Mouse (Mus musculus) neural tube, embryonic 11.5 days (tissue): Measurements from ENCODE around the gene C1ql2. TPM values are rescaled to one million over a fixed set of nuclear protein-coding genes. Genes with fewer than 3 reads are reported as not detected.

Experiments used
- ATAC-seq: fragments of 200-750 bp; cut with Nextera tagmentation; 2 replicates; pipeline ENCODE4 v1.8.0; 2017; ENCODE audit warnings: moderate number of reproducible peaks, mild to moderate bottlenecking, moderate TSS enrichment, moderate library complexity; ENCODE audit not compliant: insufficient read depth, low FRiP score, low TSS enrichment
- DNase-seq: peaks from one replicate; pipeline ENCODE4 v3.0.0-alpha.2; 2015; ENCODE audit warnings: low spot score
- H3K27ac ChIP-seq: fragments of 300-500 bp; sonication (generic); 2 replicates; pipeline ENCODE4 v1.5.1; 2014; ENCODE audit warnings: low read depth, mild to moderate bottlenecking, low read length
- H3K27me3 ChIP-seq: fragments of 300-500 bp; sonication (generic); 2 replicates; pipeline ENCODE4 v1.6.1; 2014; ENCODE audit warnings: mild to moderate bottlenecking, low read length, mixed read lengths; ENCODE audit not compliant: control insufficient read depth, insufficient read depth
- H3K36me3 ChIP-seq: fragments of 300-500 bp; sonication (generic); 2 replicates; pipeline ENCODE4 v1.6.1; 2014; ENCODE audit warnings: mild to moderate bottlenecking, low read length, moderate library complexity, mixed read lengths; ENCODE audit not compliant: control insufficient read depth, insufficient read depth
- H3K4me1 ChIP-seq: fragments of 300-500 bp; sonication (generic); 2 replicates; pipeline ENCODE4 v1.6.1; 2014; ENCODE audit warnings: low read length, mixed read lengths; ENCODE audit not compliant: control insufficient read depth, insufficient read depth
- H3K4me2 ChIP-seq: fragments of 300-500 bp; sonication (generic); 2 replicates; pipeline ENCODE4 v1.6.1; 2014; ENCODE audit warnings: low read depth, mild to moderate bottlenecking, moderate library complexity
- H3K4me3 ChIP-seq: fragments of 300-500 bp; sonication (generic); 2 replicates; pipeline ENCODE4 v1.5.1; 2014; ENCODE audit warnings: low read depth, low read length
- H3K9ac ChIP-seq: fragments of 300-500 bp; sonication (generic); 2 replicates; pipeline ENCODE4 v1.6.1; 2014; ENCODE audit warnings: mild to moderate bottlenecking, low read length
- H3K9me3 ChIP-seq: fragments of 300-500 bp; sonication (generic); 2 replicates; pipeline ENCODE4 v1.6.1; 2016; ENCODE audit warnings: low read length; ENCODE audit not compliant: control insufficient read depth
- WGBS: fragments of 180-500 bp; shearing (Covaris S2); extraction: QIAGEN DNeasy Blood & Tissue Kit; methylation state at CpG from one replicate; pipeline ENCODE4 v1.1.7; 2014; 5-methylcytosine and 5-hydroxymethylcytosine counted together
- polyA plus RNA-seq: library from polyadenylated mRNA; unstranded; fragments of >200 nt; fragmentation: Nextera tagmentation; extraction: Ambion mirVana; gene quantifications from 2 replicates; pipeline ENCODE4 v1.2.1, GENCODE M21; 2014

The C1ql2 gene
- polyA plus RNA-seq, 1 experiment from 2014 or later = 0.15 TPM

DNA sequence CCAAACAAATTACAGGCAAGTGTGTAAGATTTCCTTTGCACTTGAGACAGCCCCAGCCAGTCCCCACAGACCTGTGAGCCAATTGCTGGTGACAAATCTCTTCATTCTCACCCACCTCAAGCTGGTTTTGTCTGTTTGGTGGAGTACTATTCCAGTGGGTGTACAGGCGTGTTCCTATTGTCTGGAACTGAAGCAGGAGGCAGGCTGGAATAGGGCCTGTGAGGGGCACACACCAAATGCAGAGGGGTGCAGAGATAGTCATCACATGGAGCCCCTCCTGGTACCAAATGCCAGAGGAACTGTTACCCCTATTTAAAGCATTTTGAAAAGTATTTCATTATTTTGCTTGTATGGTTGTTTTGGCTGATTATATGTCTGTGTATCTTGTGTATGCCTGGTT, 12.2 kb upstream of the C1ql2 start:
- Histone ChIP-seq H3K4me2 (no peak overlapping the region), H3K36me3 (no peaks in the 10 kb centered on the region), H3K9ac (no peak overlapping the region), H3K27me3 (no peaks in the 10 kb centered on the region), H3K4me3 (no peak overlapping the region), H3K27ac (no peak overlapping the region), H3K4me1 (no peaks in the 10 kb centered on the region), H3K9me3 (no peaks in the 10 kb centered on the region)
- ATAC-seq = no peak
- no peak for DNase-seq
- 95% methylated on average over 1 of the region's 1 CpGs for WGBS

DNA sequence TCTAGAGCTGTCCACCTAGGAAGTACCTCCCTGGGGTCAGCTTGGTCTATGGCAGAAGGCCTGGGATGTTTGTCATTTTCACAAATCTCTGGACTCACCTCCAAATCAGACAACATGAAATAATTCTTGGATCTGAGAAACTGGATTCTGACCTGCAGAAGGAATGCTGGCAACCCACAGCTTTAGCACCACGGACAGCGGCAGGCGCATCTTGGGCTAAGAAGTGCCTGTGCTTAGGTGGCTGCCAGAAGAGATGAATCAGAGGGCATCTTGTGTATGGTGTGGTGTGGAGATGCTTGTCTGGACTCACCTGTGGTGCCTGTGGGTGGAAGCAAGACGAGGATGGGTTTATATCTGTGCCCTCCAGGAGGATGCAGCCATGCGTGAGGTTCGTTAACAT, 8.5 kb upstream of the C1ql2 start:
- no peaks in the 10 kb centered on the region for H3K27me3 ChIP-seq
- DNase-seq (peak; percentile 58), ATAC-seq (no peak)
- H3K9ac ChIP-seq = no peak overlapping the region
- H3K4me1 ChIP-seq = no peaks in the 10 kb centered on the region
- 43% methylated on average over 6 of the region's 6 CpGs for WGBS
- H3K9me3 ChIP-seq = no peaks in the 10 kb centered on the region
- no peaks in the 10 kb centered on the region for H3K36me3 ChIP-seq
- H3K27ac ChIP-seq = no peak overlapping the region
- H3K4me2 ChIP-seq = no peak overlapping the region
- H3K4me3 ChIP-seq = no peak overlapping the region

DNA sequence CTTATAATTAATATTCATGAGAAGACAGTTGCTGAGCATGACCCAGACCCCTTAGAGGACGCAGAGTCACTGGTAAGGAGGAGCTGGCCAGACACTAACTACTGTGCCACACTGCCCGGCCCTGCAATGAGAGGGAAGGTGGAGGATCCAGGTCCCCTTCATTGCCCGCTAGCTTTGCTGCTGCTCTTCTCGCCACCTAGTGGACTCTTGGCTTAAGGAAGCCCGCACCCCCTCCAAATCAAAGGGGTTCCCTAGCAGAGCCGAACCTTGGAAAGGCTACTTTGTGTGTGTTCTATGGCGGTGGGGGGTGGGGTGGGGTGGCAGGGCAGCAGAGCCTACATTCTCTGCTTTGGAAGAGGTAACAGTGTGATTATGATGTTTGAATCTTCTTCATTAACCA, 2.4 kb upstream of the C1ql2 start:
- no peak for ATAC-seq
- Histone ChIP-seq H3K4me3 (no peak overlapping the region), H3K4me1 (peaks cover 8% of the 10 kb centered on the region; the same call in 1 of the 2 replicates), H3K27me3 (peaks cover 43% of the 10 kb centered on the region), H3K9me3 (no peaks in the 10 kb centered on the region), H3K4me2 (no peak overlapping the region), H3K36me3 (no peaks in the 10 kb centered on the region), H3K27ac (no peak overlapping the region), H3K9ac (no peak overlapping the region)
- WGBS = 28% methylated on average over 7 of the region's 7 CpGs
- DNase-seq = no peak

DNA sequence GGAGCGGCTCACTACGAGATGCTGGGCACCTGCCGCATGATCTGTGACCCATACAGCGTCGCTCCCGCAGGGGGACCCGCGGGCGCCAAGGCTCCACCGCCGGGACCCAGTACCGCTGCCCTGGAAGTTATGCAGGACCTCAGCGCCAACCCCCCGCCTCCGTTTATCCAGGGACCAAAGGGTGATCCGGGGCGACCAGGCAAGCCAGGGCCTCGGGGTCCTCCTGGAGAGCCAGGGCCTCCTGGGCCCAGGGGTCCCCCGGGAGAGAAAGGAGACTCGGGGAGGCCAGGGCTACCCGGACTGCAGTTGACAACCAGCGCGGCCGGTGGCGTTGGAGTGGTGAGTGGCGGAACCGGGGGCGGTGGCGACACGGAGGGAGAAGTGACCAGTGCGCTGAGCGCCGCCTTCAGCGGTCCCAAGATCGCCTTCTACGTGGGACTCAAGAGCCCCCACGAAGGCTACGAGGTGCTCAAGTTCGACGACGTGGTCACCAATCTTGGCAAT, 842 bp downstream of the C1ql2 start:
- Histone ChIP-seq H3K9ac (no peak overlapping the region), H3K9me3 (no peaks in the 10 kb centered on the region), H3K4me1 (peaks cover 8% of the 10 kb centered on the region; the same call in 1 of the 2 replicates), H3K27ac (no peak overlapping the region), H3K4me2 (peak overlapping the region; percentile 49), H3K36me3 (no peaks in the 10 kb centered on the region), H3K4me3 (peak overlapping the region; percentile 29), H3K27me3 (peaks cover 64% of the 10 kb centered on the region)
- 1% methylated on average over 41 of the region's 41 CpGs for WGBS
- ATAC-seq = no peak
- no peak for DNase-seq

DNA sequence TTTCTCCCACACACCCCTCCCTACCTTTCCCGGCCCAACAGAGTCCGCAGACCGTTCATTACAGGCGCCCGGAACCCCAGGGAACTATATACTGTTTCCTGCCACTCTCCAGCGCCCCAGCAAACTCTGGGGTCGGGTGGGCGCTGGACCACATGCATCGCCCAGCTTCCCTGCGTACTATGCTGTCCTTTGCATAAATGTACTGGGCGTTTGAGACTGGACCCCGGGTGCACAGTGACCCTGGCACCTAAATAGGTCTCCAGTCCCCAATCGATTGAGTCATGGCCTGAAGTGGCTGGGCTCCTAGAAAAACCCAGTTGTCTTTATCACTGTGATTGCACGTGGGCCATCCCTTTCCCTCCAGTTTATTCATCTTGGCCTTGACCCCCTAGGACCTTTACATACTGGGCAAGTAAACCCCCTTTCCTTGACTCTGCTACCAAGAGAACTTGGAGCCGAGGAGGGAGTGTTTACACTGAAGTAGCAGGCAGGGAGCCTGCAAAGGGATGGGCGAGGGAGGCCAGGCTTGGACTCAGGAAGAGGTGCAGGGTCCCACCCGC, 1.5 kb downstream of the C1ql2 start:
- peak overlapping the region; percentile 29 for H3K4me3 ChIP-seq
- no peaks in the 10 kb centered on the region for H3K36me3 ChIP-seq
- WGBS = 2% methylated on average over 17 of the region's 17 CpGs
- peaks cover 8% of the 10 kb centered on the region; the same call in 1 of the 2 replicates for H3K4me1 ChIP-seq
- DNase-seq = no peak
- ATAC-seq = 0 out of 2 replicates have a peak, but pooled peaks have one; percentile 7
- H3K4me2 ChIP-seq = peak overlapping the region; percentile 49
- H3K9me3 ChIP-seq = no peaks in the 10 kb centered on the region
- H3K27me3 ChIP-seq = peaks cover 64% of the 10 kb centered on the region
- no peak overlapping the region for H3K27ac ChIP-seq
- H3K9ac ChIP-seq = no peak overlapping the region

DNA sequence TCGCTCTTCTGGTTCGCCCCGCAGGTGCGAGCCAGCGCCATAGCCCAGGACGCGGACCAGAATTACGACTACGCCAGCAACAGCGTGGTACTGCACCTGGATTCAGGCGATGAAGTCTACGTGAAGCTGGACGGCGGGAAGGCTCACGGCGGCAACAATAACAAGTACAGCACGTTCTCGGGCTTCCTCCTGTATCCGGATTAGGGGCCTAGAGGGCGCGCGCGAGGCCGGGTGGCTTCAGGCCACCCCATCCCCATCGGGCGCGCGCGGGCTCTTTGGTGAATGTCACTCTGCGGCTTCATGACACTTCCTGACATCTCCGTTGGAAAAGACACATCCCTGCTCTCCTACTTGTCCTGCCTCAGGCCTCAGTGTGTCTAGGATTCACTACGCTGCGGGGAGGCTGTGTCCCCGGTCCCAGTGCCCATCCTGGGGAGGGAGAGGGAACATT, 2.0 kb downstream of the C1ql2 start:
- DNase-seq (peak; percentile 67), ATAC-seq (0 out of 2 replicates have a peak, but pooled peaks have one; percentile 1)
- Histone ChIP-seq H3K36me3 (no peaks in the 10 kb centered on the region), H3K27ac (no peak overlapping the region), H3K4me3 (peak overlapping the region; percentile 24), H3K27me3 (peaks cover 64% of the 10 kb centered on the region), H3K4me1 (peaks cover 8% of the 10 kb centered on the region; the same call in 1 of the 2 replicates), H3K9me3 (no peaks in the 10 kb centered on the region), H3K9ac (no peak overlapping the region), H3K4me2 (peak overlapping the region; percentile 41)
- WGBS = under 1% methylated on average over 34 of the region's 34 CpGs

DNA sequence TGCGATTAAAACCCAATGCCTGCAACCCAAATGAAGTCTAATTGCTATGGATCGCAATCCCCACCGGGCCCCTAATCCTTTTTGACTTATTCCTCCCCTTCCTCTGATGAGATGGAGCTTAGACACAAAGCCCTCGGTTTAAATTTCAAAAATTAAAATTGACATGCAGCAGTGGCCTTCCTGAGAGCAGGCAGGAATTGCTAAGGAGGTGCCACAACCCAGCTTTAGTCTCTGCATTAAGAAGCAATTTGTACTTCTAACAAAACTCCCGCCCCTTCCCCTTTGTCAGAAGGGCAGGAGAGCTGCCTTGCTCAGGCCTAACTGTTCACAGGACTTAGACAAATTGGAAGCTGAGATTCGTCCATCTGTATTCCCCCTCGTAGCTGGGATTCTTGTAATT, 4.6 kb downstream of the C1ql2 start:
- H3K4me3 ChIP-seq = no peak overlapping the region
- 14% methylated on average over 7 of the region's 7 CpGs for WGBS
- ATAC-seq (no peak), DNase-seq (no peak)
- H3K36me3 ChIP-seq = no peaks in the 10 kb centered on the region
- H3K9ac ChIP-seq = no peak overlapping the region
- no peak overlapping the region for H3K4me2 ChIP-seq
- H3K27ac ChIP-seq = no peak overlapping the region
- H3K9me3 ChIP-seq = no peaks in the 10 kb centered on the region
- H3K4me1 ChIP-seq = peaks cover 8% of the 10 kb centered on the region; the same call in 1 of the 2 replicates
- peaks cover 51% of the 10 kb centered on the region for H3K27me3 ChIP-seq

DNA sequence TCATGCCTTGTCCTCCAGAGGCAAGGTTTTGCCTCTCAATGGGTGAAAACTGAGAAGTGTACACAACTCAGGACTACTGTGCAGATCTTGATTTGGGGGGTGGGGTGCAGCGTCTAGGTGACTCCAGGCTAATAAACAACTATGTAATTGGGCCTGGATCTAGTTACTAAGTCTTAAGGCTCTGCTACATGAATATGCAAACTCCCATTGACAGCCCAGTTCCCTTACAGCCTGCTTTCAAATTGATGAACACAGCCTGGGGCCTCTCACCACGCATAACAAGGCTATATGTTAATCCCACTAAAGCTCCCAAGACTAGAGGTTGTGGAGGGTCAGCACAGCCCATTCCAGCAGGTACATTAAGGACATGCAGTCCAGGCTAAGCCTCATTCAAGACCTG, 14.0 kb downstream of the C1ql2 start:
- no peak overlapping the region for H3K9ac ChIP-seq
- H3K4me2 ChIP-seq = no peak overlapping the region
- H3K4me3 ChIP-seq = no peak overlapping the region
- no peak for DNase-seq
- H3K36me3 ChIP-seq = no peaks in the 10 kb centered on the region
- H3K27ac ChIP-seq = no peak overlapping the region
- H3K27me3 ChIP-seq = 0 out of 2 replicates have a peak, but pooled peaks cover 2% of the 10 kb centered on the region
- no peaks in the 10 kb centered on the region for H3K9me3 ChIP-seq
- 28% methylated on average over 2 of the region's 2 CpGs for WGBS
- no peak for ATAC-seq
- H3K4me1 ChIP-seq = no peaks in the 10 kb centered on the region
